Mouse (Mus musculus) thymus, adult 2 months (tissue): ENCODE measurements around the gene Fuz.

Experiments
- CTCF ChIP-seq: fragments of 200-500 bp; IDR thresholded peaks from 2 replicates; pipeline ENCODE4 v1.5.1; 2012; ENCODE audit warnings: mild to moderate bottlenecking, control low read depth, low read length, moderate library complexity, borderline replicate concordance; ENCODE audit not compliant: control insufficient read depth, poor library complexity, insufficient read depth; ENCODE audit errors: extremely low read depth
- POLR2A ChIP-seq: fragments of 200-500 bp; IDR thresholded peaks from 2 replicates; pipeline ENCODE4 v1.6.1; 2012; ENCODE audit warnings: mild to moderate bottlenecking, low read length, control low read depth, moderate library complexity; ENCODE audit not compliant: control insufficient read depth, poor library complexity, insufficient read depth; ENCODE audit errors: extremely low read depth

GRCm38 (mm10) chr7:44916881-44917280 is 21.0 kb downstream of the Fuz start:
- TF ChIP-seq CTCF (no peak), POLR2A (no peak)
